Mouse (Mus musculus) ES-Bruce4 (cell line): ENCODE results near the gene Pcdh9.

Source experiments
- CTCF ChIP-seq: IDR thresholded peaks from one replicate; pipeline ENCODE4 v1.8.1; 2011; ENCODE audit warnings: low read depth, low read length
- EP300 ChIP-seq: IDR thresholded peaks from 2 replicates; pipeline ENCODE4 v1.6.1; 2011; ENCODE audit warnings: low read depth, low read length; ENCODE audit not compliant: insufficient read depth
- POLR2A ChIP-seq: IDR thresholded peaks from one replicate; pipeline ENCODE4 v1.8.1; 2011; ENCODE audit warnings: low read length; ENCODE audit not compliant: insufficient read depth

DNA sequence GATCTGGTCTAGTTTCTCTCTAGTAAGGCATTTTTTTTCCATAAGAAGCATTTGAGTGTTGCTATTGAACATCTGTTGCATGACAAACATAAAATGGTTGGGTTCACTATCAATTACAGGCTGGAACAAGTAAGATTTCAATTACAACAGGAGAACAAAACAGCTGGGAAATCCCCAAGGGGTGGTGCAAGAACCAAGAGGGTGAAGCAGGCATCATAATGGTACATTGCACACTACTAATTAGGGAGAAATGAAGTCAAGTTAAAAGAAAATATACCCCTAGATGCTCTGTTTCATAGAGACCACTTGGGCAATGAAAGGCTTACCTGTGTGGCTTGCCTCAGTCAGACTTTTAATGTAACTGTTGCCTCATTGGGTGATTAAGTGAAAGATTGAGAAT lies 384.4 kb downstream of the Pcdh9 start:
- TF ChIP-seq POLR2A = no peak
- no peak for TF ChIP-seq CTCF
- TF ChIP-seq EP300 = no peak
